ENCODE assay signal across 15 mouse cellular contexts in the genomic region with DNA sequence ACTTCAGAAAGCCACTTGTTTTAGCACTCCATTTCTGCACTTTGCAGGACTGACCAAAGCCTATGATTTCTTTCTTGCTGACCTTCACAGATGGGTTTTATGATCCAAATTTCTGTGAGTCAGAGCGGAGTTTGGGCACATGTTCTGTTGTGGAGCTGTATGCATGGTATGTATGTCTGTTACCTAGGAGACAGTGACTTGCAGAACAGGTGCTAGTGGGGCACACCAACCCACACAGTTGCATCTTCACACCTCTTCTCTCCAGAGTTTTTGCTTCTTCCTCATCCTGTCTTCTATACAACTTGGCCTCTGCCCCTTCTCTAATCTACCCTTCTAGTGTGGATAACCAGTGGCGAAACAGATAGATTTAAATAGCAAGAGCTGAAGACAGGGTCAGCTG.
"Had no signal": no experiment of that assay in that cellular context is flagged by ENCODE, and none has a peak within 500 bp of the region (broad histone marks: within the 10 kb centered on the region; RNA-seq: fewer than 3 reads in every experiment).

No protein-coding gene starts in this region.

- DNase-seq: kidney, adult 9 months; kidney, postnatal 36 days; layer of hippocampus, postnatal 36 days; lung, adult 2 months; lung, postnatal 4 days; midbrain, embryonic 14.5 days; spleen, adult 18-20 months; thymus, adult 2 months; thymus, postnatal 25 days had no signal

- H3K27ac ChIP-seq: kidney, postnatal 0 days; limb, embryonic 10.5 days; liver, embryonic 15.5 days; midbrain, embryonic 10.5 days; neural tube, embryonic 15.5 days had no signal

- H3K4me1 ChIP-seq: limb, embryonic 10.5 days; liver, embryonic 15.5 days; midbrain, embryonic 10.5 days had no signal

- H3K27me3 ChIP-seq: liver, embryonic 15.5 days; neural tube, embryonic 15.5 days had no signal

- H3K4me3 ChIP-seq: limb, embryonic 10.5 days; liver, embryonic 15.5 days; midbrain, embryonic 10.5 days; myocyte; neural tube, embryonic 15.5 days had no signal

- H3K36me3 ChIP-seq: limb, embryonic 10.5 days; liver, embryonic 15.5 days; midbrain, embryonic 10.5 days; neural tube, embryonic 15.5 days had no signal
